Mouse (Mus musculus): ENCODE results near the gene Dpy19l1.

GRCm38 (mm10) chr9:24466649-24467048 lies 36.3 kb downstream of the Dpy19l1 start:
- no peak for TF ChIP-seq GATA1 (IDR thresholded peaks at IDR 0.05; ENCODE audit: borderline replicate concordance, low read length)
- no peak for TF ChIP-seq FLI1 (IDR thresholded peaks at IDR 0.05; ENCODE audit: low read length)

Measured in megakaryocyte, embryonic 14.5 days (primary cell).